Mouse (Mus musculus): ENCODE measurements at regions not wholly inside any gene's neighbourhood (a gene's known extent, or its start where the extent isn't known, plus 50 kb on each side); places are given as distances from the start of the nearest gene placed in this dataset.

GRCm38 (mm10) chrX:18563676-18564075 lies 102.5 kb upstream of the 4930578C19Rik start:
- DNase-seq (ENCODE audit: low spot score in 2 of 2) = peak in 1 of 2 experiments; percentile 16

GRCm38 (mm10) chrX:18520246-18520980 lies 59.2 kb upstream of the 4930578C19Rik start:
- DNase-seq (ENCODE audit: low spot score in 2 of 2) = peak; percentile 46 to 52
